Mouse (Mus musculus): ENCODE data around the gene Ppp1r3c.

GRCm38 (mm10) chr19:36742331-36742730, 5.9 kb upstream of the Ppp1r3c start:
- TF ChIP-seq POLR2A (IDR thresholded peaks at IDR 0.05; ENCODE audit: insufficient read depth, low read length) (no peak), EP300 (IDR thresholded peaks at IDR 0.05; ENCODE audit: insufficient read depth, low read depth, low read length) (no peak)
